Mouse (Mus musculus) hindbrain, embryonic 16.5 days (tissue): ENCODE results near the gene Acsl1. TPM values are rescaled to one million over a fixed set of nuclear protein-coding genes. Genes with fewer than 3 reads are reported as not detected.
A peak's percentile ranks its signal among the peaks of the same experiment; 100 is the strongest.

ENCODE experiments used
- ATAC-seq: fragments of 200-750 bp; cut with Nextera tagmentation; 2 replicates; pipeline ENCODE4 v1.8.0; 2017; ENCODE audit warnings: moderate TSS enrichment, moderate library complexity
- H3K27ac ChIP-seq: fragments of 300-500 bp; sonication (generic); 2 replicates; pipeline ENCODE4 v1.5.1; 2014; ENCODE audit warnings: low read depth, mild to moderate bottlenecking, control low read depth, low read length, moderate library complexity
- H3K27me3 ChIP-seq: fragments of 300-500 bp; sonication (generic); replicated peaks from 2 replicates; pipeline ENCODE4 v1.6.1; 2014; ENCODE audit warnings: low read length; ENCODE audit not compliant: control insufficient read depth, insufficient read depth
- H3K36me3 ChIP-seq: fragments of 300-500 bp; sonication (generic); 2 replicates; pipeline ENCODE4 v1.6.1; 2014; ENCODE audit warnings: mild to moderate bottlenecking, low read length, moderate library complexity, mixed read lengths; ENCODE audit not compliant: control insufficient read depth, insufficient read depth
- H3K4me1 ChIP-seq: fragments of 300-500 bp; sonication (generic); 2 replicates; pipeline ENCODE4 v1.6.1; 2014; ENCODE audit warnings: low read depth, low read length; ENCODE audit not compliant: control insufficient read depth, insufficient read depth
- H3K4me2 ChIP-seq: fragments of 300-500 bp; sonication (generic); 2 replicates; pipeline ENCODE4 v1.6.1; 2014; ENCODE audit warnings: mild to moderate bottlenecking, low read length, control low read depth, moderate library complexity
- H3K4me3 ChIP-seq: fragments of 300-500 bp; sonication (generic); 2 replicates; pipeline ENCODE4 v1.5.1; 2014; ENCODE audit warnings: mild to moderate bottlenecking, low read length, control low read depth, moderate library complexity
- H3K9ac ChIP-seq: fragments of 300-500 bp; sonication (generic); 2 replicates; pipeline ENCODE4 v1.6.1; 2014; ENCODE audit warnings: low read depth, mild to moderate bottlenecking, control low read depth, low read length, moderate library complexity
- H3K9me3 ChIP-seq: fragments of 300-500 bp; sonication (generic); 2 replicates; pipeline ENCODE4 v1.6.1; 2014; ENCODE audit warnings: mild to moderate bottlenecking, low read length, moderate library complexity; ENCODE audit not compliant: control insufficient read depth
- WGBS: fragments of 180-500 bp; shearing (Covaris S2); extraction: QIAGEN DNeasy Blood & Tissue Kit; methylation state at CpG from one replicate; pipeline ENCODE4 v1.1.7; 2014; 5-methylcytosine and 5-hydroxymethylcytosine counted together
- polyA plus RNA-seq: library from polyadenylated mRNA; unstranded; fragments of >200 nt; fragmentation: Nextera tagmentation; extraction: Ambion mirVana; gene quantifications from 2 replicates; pipeline ENCODE4 v1.2.1, GENCODE M21; 2015

The Acsl1 gene
- polyA plus RNA-seq, 1 experiment from 2014 or later, result 19.5 TPM

DNA sequence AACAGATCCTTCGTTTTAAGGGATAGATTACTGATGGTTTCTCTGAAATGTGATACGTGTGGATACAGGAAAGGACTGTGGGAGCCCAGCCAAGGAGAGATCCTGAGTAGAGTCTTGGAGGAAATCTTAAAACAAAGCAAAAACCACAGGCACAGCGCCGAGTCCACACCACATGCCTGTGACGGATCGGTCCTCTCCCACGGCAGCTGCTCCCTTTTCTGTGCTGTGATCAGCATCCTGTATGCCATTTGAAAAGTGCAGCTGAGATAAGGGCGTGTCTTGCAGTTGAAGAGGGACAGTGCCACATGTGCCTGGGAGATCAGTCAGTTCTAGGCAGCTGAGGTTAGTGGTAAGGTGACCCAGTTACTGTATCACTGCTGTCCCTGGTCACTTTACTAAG lies 41.7 kb downstream of the Acsl1 start:
- ATAC-seq, result no peak
- WGBS, result 50% methylated on average over 8 of the region's 8 CpGs
- Histone ChIP-seq H3K27me3 (no peaks in the 10 kb centered on the region), H3K4me3 (no peak overlapping the region), H3K27ac (no peak overlapping the region), H3K9me3 (no peaks in the 10 kb centered on the region), H3K4me2 (no peak overlapping the region), H3K4me1 (no peaks in the 10 kb centered on the region), H3K36me3 (peaks cover 4% of the 10 kb centered on the region), H3K9ac (no peak overlapping the region)

GRCm38 (mm10) chr8:46514027-46514426 lies 43.2 kb downstream of the Acsl1 start:
- no peak overlapping the region for H3K4me2 ChIP-seq
- H3K27me3 ChIP-seq, result no peaks in the 10 kb centered on the region
- no peak overlapping the region for H3K4me3 ChIP-seq
- peaks cover 9% of the 10 kb centered on the region for H3K36me3 ChIP-seq
- no peaks in the 10 kb centered on the region for H3K9me3 ChIP-seq
- H3K27ac ChIP-seq, result no peak overlapping the region
- H3K4me1 ChIP-seq, result no peaks in the 10 kb centered on the region
- no peak overlapping the region for H3K9ac ChIP-seq
- 100% methylated on average over 1 of the region's 1 CpGs for WGBS
- no peak for ATAC-seq

DNA sequence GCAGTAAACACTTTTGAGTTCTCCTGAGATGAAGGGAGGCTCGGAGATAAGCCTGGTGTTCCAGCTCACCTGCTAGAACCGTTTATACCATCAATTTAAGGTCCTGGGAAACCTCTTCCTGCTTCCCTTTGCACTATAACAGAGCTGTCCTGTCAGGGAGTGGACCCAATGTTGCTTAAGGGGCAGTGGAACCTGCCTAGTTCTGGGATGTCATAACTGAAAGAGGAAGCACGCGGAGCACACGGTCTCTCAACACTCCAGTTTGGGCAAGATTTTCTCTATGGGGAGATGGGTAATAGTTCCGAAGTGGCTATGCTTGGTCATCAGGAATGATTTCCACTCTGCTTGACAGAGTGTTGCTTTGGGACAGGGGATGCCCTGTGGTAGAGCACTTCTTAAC lies 49.8 kb downstream of the Acsl1 start:
- Histone ChIP-seq H3K4me1 (no peaks in the 10 kb centered on the region), H3K27ac (no peak overlapping the region), H3K27me3 (no peaks in the 10 kb centered on the region), H3K4me3 (no peak overlapping the region), H3K4me2 (no peak overlapping the region), H3K9ac (no peak overlapping the region), H3K36me3 (peaks cover 8% of the 10 kb centered on the region), H3K9me3 (no peaks in the 10 kb centered on the region)
- WGBS, result 89% methylated on average over 6 of the region's 6 CpGs
- ATAC-seq, result no peak

DNA sequence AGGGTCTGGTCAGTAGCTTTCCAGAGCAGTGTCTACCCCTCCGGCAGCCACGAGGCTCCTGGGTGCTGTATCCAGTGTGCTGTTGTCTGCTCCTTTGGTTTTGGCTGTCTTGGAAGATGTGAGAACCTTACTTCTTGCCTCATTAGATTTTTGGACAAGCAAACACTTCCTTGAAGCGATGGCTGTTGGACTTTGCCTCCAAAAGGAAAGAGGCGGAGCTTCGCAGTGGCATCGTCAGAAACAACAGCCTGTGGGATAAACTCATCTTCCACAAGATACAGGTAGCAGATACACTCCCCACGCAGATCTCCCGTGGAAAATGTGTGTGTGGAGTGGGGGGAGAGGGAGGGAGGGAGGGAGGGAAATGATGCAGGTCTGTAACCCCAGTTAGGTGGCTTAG lies 55.3 kb downstream of the Acsl1 start:
- no peaks in the 10 kb centered on the region for H3K9me3 ChIP-seq
- no peak for ATAC-seq
- no peak overlapping the region for H3K27ac ChIP-seq
- no peaks in the 10 kb centered on the region for H3K27me3 ChIP-seq
- no peaks in the 10 kb centered on the region for H3K4me1 ChIP-seq
- 0 out of 2 replicates have a peak, but pooled peaks cover 7% of the 10 kb centered on the region for H3K36me3 ChIP-seq
- no peak overlapping the region for H3K4me3 ChIP-seq
- no peak overlapping the region for H3K9ac ChIP-seq
- 89% methylated on average over 8 of the region's 8 CpGs for WGBS
- H3K4me2 ChIP-seq, result no peak overlapping the region

DNA sequence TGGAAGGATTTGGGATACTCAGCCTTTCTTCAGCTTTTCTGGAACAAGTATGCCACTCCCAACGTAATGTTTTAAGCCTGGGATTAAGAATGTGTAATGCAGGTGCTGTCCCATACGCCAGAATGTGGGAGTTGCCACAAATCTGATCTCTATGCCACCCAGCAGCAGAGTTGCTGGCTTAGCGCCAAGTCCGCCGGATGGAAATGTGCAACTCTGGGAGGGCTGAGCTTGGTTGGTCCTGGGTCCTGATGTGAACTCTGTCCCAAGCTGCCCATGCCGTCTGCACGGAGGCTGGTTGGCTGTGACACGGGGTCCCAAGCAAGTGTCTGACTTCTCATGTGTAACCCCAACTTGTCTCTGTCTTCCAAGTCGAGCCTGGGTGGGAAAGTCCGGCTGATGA lies 56.0 kb downstream of the Acsl1 start:
- Histone ChIP-seq H3K27me3 (no peaks in the 10 kb centered on the region), H3K36me3 (peaks cover 11% of the 10 kb centered on the region), H3K4me1 (no peaks in the 10 kb centered on the region), H3K27ac (no peak overlapping the region), H3K4me3 (no peak overlapping the region), H3K9ac (no peak overlapping the region), H3K4me2 (no peak overlapping the region), H3K9me3 (no peaks in the 10 kb centered on the region)
- ATAC-seq, result 0 out of 2 replicates have a peak, but pooled peaks have one; percentile 14
- 63% methylated on average over 10 of the region's 10 CpGs for WGBS

- Histone ChIP-seq H3K27ac (no peak overlapping the region), H3K4me3 (no peak overlapping the region), H3K27me3 (no peaks in the 10 kb centered on the region), H3K9ac (no peak overlapping the region), H3K36me3 (peaks cover 10% of the 10 kb centered on the region), H3K4me1 (no peaks in the 10 kb centered on the region), H3K4me2 (no peak overlapping the region), H3K9me3 (no peaks in the 10 kb centered on the region)
- ATAC-seq, result no peak
- WGBS, result 82% methylated on average over 4 of the region's 4 CpGs
These were observed 58.7 kb downstream of the Acsl1 start for GRCm38 (mm10) chr8:46529508-46529907.

- no peak for ATAC-seq
- no peak overlapping the region for H3K27ac ChIP-seq
- H3K9ac ChIP-seq, result no peak overlapping the region
- H3K9me3 ChIP-seq, result no peaks in the 10 kb centered on the region
- no peak overlapping the region for H3K4me3 ChIP-seq
- peaks cover 16% of the 10 kb centered on the region for H3K36me3 ChIP-seq
- no peaks in the 10 kb centered on the region for H3K27me3 ChIP-seq
- H3K4me1 ChIP-seq, result no peaks in the 10 kb centered on the region
- no peak overlapping the region for H3K4me2 ChIP-seq
- 60% methylated on average over 4 of the region's 4 CpGs for WGBS
These were observed 59.7 kb downstream of the Acsl1 start for GRCm38 (mm10) chr8:46530541-46530940.

DNA sequence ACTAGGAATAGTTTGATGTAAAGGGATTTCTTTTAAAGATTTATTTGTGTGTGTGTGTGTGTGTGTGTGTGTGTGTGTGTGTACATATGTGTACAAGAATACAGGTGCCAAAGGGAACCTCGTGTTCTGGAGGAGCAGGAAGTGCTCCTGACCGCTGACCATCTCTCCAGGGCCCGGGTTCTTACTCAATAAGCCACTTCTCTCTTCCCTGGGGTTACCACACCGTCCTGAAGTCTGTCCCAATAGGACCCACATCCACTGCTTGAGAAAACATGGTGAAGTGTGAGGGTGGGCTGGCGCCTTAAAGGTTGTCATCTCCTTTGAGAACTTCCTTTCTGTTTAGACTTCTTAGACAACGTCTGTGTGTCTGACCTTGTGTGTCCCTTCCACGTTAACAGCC lies 63.1 kb downstream of the Acsl1 start:
- no peaks in the 10 kb centered on the region for H3K4me1 ChIP-seq
- no peaks in the 10 kb centered on the region for H3K27me3 ChIP-seq
- no peaks in the 10 kb centered on the region for H3K9me3 ChIP-seq
- no peak overlapping the region for H3K27ac ChIP-seq
- H3K4me2 ChIP-seq, result no peak overlapping the region
- H3K36me3 ChIP-seq, result peaks cover 22% of the 10 kb centered on the region
- no peak overlapping the region for H3K9ac ChIP-seq
- H3K4me3 ChIP-seq, result no peak overlapping the region
- WGBS, result 87% methylated on average over 7 of the region's 7 CpGs
- no peak for ATAC-seq

DNA sequence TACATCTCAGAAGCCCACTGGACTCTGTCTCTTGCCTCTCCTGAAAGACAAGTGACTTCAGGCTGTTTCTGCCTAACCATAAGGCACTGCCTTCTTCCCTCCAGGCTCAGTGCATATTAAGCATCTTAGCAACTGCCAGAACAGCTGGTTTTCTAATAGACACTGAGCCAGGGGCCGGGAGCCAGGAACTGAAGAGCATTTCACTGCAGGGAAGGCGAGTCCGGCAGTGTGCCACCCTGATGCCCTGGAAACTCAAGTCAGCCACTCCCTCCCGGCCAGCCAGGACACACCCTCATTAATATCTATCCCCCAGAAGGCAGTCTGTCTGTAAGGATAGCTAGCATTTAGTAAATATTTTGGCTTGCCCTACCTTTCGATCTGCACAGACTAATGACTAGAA lies 68.9 kb downstream of the Acsl1 start:
- no peaks in the 10 kb centered on the region for H3K27me3 ChIP-seq
- no peak overlapping the region for H3K4me2 ChIP-seq
- H3K36me3 ChIP-seq, result 0 out of 2 replicates have a peak, but pooled peaks cover 12% of the 10 kb centered on the region
- H3K9me3 ChIP-seq, result no peaks in the 10 kb centered on the region
- WGBS, result 44% methylated on average over 5 of the region's 5 CpGs
- no peak overlapping the region for H3K9ac ChIP-seq
- H3K27ac ChIP-seq, result no peak overlapping the region
- H3K4me1 ChIP-seq, result no peaks in the 10 kb centered on the region
- no peak overlapping the region for H3K4me3 ChIP-seq
- peak; percentile 84 for ATAC-seq

GRCm38 (mm10) chr8:46543191-46543590 lies 72.4 kb downstream of the Acsl1 start:
- no peaks in the 10 kb centered on the region for H3K4me1 ChIP-seq
- H3K27me3 ChIP-seq, result no peaks in the 10 kb centered on the region
- H3K27ac ChIP-seq, result no peak overlapping the region
- H3K9me3 ChIP-seq, result no peaks in the 10 kb centered on the region
- WGBS, result 77% methylated on average over 7 of the region's 7 CpGs
- ATAC-seq, result no peak
- H3K4me2 ChIP-seq, result no peak overlapping the region
- no peak overlapping the region for H3K4me3 ChIP-seq
- H3K9ac ChIP-seq, result no peak overlapping the region
- no peaks in the 10 kb centered on the region for H3K36me3 ChIP-seq
